Mouse (Mus musculus) ES-Bruce4 (cell line): Measurements from ENCODE around the gene Ubqln5.

Experiments used
- CTCF ChIP-seq: IDR thresholded peaks from one replicate; pipeline ENCODE4 v1.8.1; 2011; ENCODE audit warnings: low read depth, low read length
- POLR2A ChIP-seq: IDR thresholded peaks from one replicate; pipeline ENCODE4 v1.8.1; 2011; ENCODE audit warnings: low read length; ENCODE audit not compliant: insufficient read depth

DNA sequence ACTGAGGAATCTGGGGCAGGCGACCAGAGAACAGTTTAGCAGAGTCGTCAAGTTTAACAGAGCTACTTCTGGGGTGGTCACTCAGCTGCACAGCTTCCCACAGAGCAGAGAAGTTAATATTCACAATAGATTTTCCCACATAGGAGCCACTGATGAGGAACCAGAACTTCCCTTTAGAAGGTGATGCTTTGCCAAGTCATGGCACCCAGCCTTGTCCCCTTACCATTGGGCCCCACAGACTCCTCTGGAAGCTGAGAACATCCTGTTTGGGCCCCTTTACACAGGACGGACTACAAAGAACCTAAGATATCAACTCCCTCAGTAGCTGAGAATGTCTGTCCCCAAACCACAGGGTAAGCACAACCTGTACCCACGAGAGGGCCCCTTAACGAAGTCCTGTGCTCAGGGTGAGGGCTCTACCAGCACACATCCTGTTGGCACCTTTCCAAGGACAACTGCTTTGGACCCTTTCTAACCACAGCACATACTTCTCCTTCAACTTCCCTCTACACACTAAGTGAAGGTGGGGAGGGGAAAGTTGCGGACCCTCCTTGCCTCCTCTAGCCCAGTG, 40.1 kb upstream of the Ubqln5 start:
- TF ChIP-seq POLR2A (no peak), CTCF (no peak)
